Mouse (Mus musculus) left cerebral cortex, postnatal 36 days (tissue): Measurements from ENCODE around the gene Hsd17b1. TPM values are rescaled to one million over a fixed set of nuclear protein-coding genes. Genes with fewer than 3 reads are reported as not detected.
A peak's percentile ranks its signal among the peaks of the same experiment; 100 is the strongest.

ENCODE experiments used
- DNase-seq, 2 experiments: peaks; one replicate each; pipeline ENCODE4 v3.0.0; 2021 to 2022; ENCODE audit warnings: low spot score in 2 of 2, mixed read lengths in 1 of 2
- intact Hi-C: fragments of 180-260 bp; cut with DNase I; formaldehyde crosslinking; loops from one replicate; pipeline ENCODE4 v1.15.1; 2025
- total RNA-seq, 2 experiments: library from RNA; stranded (reverse); gene quantifications; 2 replicates each; pipeline ENCODE4 v1.2.3; 2021

Hsd17b1 gene
- under 1 TPM; 0.70 to 0.79 TPM for total RNA-seq

DNA sequence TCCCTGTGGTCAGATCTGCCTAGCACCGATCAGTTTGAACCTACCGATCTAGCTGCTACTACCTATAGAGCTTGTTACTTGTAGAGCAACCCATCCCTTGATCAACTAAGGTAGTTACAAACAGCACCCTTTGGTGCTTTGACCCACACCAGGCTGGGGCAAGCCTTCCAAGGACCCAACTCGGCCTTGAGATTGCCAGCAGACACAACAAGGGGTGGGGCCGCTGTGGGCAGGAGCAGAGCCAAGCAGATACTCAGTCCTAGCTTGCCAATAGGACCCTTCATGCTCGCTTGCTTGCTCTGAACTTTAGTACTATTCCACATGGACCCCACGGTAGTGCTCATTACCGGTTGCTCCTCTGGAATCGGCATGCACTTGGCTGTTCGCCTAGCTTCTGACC, at the start of gene Hsd17b1:
Gene Hsd17b1, plus strand, starts transcription at position 291 of the 400 bp plus-strand sequence.
- intact Hi-C loops = no loop called here
- DNase-seq = no peak

DNA sequence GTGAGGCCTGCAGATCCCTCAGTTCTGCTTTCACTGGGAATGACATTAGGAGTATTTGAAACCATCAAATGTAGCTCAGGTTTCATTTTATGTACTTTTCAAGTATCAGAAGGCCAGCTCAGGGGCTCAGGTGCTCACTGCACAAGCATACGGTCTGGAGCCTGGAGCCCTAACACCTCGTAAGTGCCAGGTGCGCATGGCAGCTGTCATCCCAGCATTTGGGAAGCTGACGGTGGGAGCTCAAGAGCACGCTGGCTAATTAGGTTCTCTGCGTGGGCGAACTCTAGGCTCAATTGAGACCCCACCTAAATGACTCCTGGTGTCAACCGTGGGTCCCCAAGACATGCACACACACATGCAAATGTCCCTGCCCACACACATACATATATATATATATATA, 48.9 kb upstream of the Hsd17b1 start:
- no peak for DNase-seq
- intact Hi-C loops = no loop called here

DNA sequence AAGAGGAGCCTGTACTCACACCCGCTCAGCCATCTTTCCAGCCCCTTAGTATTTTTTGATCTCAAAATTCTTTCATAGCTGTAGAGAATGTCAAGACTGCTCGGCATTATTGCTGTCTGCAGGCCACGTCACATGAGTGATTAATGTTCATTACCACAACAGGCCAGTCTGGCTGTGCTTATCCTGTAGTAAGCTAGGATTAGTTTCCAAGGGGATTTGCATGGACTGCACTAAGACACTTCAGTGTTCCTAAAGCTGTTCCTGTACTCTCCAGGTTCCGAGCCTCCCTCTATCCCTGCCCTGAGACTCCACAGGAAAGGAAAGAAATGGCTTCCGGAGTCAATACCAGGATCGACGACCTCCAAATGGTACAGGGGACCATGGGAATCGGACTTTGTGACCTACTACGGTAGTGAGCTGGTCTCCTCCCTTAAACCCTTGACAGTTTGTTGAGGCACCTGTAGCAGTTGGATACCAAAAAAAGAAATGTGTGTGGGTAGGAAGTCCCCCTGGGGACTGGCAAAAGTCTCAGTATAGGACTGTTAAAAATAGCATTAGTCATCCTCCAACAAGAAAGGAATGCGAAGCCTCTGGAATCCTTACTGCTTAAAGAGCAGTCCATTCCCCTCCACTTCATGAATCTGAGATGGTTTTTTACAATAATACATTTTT, 47.9 kb upstream of the Hsd17b1 start:
- intact Hi-C loops = no loop called here

DNA sequence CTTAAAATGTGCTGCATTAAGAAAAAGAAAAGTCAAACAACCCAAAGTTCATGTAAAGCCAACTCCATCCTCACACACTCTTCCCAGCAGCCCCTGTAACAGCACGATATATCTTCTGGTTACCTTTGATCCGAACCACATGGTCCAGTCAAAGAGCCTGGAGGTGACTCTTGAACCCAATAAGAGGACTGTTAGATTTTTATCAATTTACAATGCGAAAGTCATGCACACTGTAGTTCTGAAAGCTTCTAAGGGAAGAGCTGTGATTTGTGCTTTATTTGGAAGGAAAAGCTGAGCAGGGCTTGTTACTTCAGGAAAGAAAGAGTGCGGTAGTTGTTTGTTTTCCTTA, 47.4 kb upstream of the Hsd17b1 start:
- no peak for DNase-seq
- intact Hi-C loops = no loop called here

More for the DNA sequence above, 47.9 kb upstream of the Hsd17b1 start:
- no peak for DNase-seq

DNA sequence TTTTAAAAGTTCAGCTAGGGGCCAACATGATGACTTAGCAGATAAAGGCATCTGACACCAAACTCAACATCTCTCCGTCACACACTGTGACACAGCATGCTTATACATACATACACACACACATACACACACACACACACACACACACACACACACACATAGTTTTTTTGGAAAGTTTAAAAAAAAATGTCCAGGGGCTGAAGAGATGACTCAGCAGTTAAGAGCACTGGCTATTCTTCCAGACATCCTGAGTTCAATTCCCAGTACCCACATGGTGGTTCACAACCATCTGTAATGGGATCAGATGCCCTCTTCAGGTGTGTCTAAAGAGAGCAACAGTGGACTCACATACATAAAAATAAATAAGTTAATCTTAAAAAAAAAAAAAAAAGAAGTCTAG, 46.7 kb upstream of the Hsd17b1 start:
- no peak for DNase-seq

DNA sequence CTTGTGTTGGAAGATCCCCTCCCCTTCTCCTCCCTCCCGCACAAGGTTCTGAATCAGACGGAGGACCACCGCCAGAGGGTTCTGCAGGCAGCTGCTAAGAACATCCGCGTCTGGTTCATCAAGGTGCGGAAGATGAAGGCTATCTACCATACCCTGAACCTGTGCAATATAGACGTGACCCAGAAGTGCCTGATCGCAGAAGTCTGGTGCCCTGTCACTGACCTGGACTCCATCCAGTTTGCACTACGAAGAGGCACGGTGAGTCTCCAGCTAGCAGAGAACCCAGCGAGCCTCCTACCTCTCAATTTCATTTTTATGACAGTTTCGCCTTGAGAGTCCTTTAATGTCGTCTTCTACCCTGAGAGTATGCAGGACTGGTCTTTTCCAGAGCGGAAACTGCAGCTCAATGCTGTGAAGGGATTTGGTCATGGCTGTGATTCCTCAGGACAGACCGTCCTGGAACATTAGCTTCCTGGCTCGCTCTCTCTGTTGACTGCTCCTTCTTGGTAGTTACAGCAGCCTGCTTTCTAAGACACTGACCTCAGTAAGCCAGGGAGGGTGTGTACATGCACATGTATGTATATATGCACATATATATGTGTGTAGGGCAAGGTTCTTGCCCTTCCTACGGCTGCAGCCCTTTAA, 44.2 kb upstream of the Hsd17b1 start:
- intact Hi-C loops = no loop called here
- DNase-seq = no peak

More for the DNA sequence above, 46.7 kb upstream of the Hsd17b1 start:
- intact Hi-C loops = no loop called here

DNA sequence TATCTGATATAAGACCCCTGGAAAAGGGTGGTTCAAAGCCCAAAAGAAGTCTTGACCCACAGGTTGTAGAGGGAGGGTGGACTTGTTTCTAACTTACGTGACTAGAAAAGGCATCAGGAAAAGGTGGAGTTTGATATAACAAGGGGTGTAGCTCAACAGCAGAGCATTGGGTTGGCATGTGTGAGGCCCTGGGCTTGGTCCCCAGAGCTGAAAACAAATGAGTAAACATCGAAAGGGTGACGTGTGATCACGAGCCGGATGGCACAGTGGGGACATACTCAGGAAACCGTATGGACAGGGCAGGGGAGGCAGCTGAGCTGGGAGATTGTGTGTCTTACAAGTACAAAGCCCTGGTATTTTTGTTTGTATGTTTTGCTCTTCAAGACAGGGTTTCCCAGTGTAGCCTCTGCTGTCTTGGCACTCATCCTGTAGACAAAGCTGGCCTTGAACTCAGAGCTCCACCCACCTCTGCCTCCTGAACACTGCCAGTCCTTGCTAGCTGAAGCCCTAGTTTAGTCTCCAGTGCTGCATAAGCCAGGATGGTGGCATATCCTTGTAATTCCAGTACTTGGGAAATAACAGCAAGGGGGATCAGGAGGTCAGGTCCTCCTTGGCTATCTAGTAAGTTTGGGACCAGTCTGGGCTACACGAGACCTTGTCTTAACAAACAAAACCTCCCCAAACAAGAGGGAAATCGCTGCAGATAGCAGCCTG, 43.4 kb upstream of the Hsd17b1 start:
- intact Hi-C loops = no loop called here
- no peak for DNase-seq

DNA sequence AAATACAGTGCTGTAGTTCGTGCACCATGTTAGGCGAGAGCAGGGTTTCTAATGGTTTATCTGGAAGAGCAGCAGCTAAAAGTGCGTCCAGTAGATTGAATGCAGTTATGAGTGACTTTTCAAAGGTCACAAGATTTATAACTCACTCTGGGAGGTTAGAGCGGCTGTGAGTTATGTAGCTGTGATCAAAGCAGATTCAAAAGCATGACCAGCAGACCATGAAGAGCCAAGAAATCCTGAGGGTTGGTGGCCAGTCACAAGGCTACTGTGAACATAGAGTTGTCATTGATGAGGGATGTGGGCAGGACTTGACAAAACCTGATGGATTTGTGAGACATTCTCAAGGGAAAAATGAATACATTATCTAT, 42.9 kb upstream of the Hsd17b1 start:
- no peak for DNase-seq
- intact Hi-C loops = no loop called here

DNA sequence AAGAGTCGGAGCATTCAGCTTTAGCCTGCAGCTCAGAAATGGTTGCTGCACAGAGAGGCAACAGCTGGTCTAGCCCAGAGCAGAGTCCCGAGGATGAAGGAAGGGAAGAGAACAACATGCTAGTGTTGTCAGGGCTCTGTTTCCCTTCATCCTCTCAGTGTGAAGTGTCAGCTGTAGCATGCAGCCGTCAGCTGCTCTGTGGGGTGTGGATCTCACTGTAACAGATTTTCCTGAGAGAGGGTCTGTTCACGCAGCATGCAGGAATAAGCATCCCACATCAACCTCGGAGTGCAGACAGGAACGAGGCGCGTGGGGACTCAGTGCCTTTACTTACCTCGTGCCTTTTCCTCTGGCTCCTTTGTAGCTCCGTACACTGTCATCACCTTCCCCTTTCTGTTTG, 40.4 kb upstream of the Hsd17b1 start:
- DNase-seq = no peak
- intact Hi-C loops = no loop called here

DNA sequence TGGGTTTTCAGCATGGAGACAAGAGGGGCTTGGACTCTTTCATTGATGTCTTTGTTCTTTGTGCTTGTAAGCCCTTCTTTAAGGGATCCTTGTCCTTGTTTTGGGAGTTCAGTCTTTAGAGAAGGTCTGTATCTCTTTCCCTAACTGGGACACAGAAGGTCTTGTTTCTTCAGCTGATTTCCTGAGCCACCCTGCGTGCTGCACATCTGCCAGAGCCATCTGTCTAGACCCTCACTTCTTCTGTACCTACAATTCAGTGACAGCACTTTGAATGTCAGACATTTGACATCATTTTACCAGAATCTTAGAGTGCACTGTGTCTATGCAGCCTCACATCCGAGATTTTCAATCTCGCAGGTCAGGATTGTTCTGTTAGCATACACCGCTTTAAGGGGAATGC, 32.4 kb upstream of the Hsd17b1 start:
- DNase-seq = no peak
- intact Hi-C loops = no loop called here

DNA sequence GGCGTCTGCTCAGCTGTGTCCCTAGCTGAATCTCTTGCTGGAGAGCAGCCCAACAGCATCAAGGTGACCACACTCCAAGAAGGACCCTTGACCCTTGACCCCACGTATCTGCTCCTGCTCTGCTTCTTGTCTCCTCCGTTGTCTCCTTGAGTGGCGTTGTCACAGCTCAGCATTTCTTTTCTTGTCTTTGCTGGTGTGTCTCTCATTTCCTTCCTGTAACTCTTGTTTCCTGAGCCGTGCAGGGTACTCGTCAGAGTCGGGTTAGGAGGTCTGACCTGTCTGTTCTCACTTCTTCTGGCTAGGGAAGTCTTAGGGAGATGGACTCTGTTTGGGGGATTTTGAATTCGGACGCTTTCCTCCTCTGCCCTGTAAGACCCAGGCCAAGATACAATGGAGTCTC, 31.8 kb upstream of the Hsd17b1 start:
- DNase-seq = no peak
- intact Hi-C loops = no loop called here

DNA sequence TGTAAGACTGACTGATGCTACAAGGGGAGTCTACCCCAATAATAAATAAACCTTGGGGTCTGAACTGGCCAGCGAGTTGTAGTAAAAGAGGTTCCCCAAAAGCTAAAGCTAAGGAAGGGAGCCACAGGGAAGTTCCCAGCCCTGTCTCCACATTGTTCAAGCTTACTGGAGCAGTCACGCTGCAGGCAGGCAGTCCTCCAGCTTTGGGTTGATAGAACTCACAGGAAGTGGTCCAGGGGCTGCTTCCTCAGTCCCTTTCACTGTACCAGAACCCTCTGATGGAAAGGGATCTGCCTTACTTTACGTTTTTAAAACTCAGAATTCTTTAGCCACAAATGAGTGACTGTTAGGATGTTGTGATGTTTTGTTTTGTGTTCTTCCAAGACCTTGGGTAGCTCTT, 30.7 kb upstream of the Hsd17b1 start:
- intact Hi-C loops = no loop called here

DNA sequence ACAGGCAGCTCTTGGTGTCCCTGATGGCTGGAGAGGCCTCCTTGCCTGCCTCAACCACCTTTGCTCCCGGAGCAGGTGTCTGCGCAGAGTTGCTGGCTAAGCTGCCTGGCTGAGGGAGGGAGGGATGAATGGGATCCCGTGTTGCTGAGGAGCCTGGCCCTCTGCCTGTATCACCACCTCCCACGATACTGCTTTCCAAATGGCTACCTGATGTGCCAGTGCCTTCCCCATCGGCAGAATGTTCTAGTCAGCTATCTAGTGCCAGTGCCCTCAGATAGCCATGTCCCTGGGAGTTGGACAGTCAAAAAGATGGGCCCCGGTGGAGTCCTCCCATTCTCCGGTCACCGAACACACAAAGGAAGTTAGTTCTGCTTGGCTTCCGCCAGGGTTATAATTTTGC, 27.9 kb upstream of the Hsd17b1 start:
- DNase-seq = peak in 1 of 2 experiments; percentile 59
- intact Hi-C loops = loop anchor here (5.0 kb wide), 1 partner anchor 38 kb away; no protein-coding TSS in a partner anchor

More for the DNA sequence above, 30.7 kb upstream of the Hsd17b1 start:
- no peak for DNase-seq

DNA sequence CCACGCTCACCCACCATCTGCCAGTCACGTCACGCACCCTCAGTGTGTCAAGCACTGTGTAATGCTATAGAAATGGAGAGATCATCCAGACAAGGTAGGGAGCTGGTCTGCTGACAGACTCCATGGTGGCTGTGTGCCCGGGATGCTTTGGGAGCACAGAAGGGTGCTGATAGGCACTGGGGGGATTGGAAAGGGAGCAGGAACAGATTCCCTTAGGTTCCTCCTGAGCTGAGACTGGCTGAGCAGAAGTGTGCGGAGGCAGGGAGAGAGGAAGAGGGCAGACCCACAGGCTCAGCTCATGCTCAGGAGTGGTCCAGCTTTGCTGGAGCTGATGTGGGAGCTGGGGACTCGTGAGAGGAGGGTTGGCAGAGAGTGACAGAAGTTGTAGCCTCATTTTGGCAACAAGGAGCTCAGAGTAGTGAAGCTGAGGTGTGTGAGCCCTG, 27.1 kb upstream of the Hsd17b1 start:
- intact Hi-C loops = loop anchor here (5.0 kb wide), 1 partner anchor 39 kb away; no protein-coding TSS in a partner anchor
- DNase-seq = peak in 1 of 2 experiments; percentile 59

DNA sequence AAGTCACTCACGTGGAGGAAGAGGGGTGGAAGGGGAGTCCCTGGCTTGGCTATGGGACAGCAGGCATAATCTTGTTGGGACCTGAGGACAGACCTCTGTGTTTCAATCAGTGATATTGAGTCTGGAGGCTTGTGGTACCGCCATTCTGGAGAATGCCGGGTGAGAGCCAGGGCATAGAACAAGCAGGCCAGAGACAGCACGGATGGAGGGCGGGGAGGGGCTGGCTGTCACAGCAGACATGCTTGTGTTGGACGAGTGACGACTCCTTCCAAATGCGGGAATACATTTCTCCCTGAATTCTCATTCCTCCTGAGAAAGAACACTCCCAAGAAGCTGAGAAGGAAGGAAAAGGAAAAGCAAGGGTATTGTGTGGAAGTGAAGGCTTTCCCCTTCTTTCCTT, 26.6 kb upstream of the Hsd17b1 start:
- intact Hi-C loops = loop anchor here (5.0 kb wide), 1 partner anchor 39 kb away; no protein-coding TSS in a partner anchor

DNA sequence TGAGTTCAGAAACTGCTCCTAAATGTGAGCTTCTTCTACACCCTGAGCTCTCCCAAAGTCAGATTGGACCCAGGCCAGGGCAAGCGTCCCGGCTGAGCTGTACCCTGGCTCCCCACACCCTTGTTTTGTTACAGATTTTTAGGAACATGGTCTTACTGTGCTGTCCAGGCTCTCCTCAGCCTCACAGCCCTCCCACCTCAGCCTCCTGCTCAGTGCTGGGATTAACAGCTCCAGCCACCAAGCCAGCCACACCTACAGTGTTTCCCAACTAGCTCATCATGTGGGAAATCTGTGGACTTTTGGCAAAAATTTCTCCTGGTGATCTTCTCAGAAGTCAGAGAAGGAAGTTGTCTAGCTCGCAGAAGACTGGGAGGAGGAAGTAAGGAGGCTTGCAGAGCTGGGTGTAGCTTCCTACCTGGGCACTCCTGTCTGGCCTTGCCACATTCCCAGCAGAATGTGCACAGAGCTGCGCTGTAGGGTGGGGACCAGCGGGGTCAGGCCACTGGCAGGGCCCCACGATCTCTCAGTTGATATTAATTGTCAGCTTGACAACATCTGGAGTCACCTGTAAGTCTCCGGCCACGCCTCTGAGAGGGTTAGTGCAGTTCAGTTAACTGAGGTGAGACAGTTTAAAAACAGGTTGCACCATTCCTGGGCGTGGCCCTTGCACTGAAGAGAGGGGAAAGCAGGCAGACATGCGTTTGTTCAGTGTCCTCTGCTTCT, 25.3 kb upstream of the Hsd17b1 start:
- DNase-seq = no peak
- intact Hi-C loops = loop anchor here (5.0 kb wide), 1 partner anchor 41 kb away; no protein-coding TSS in a partner anchor

More for the DNA sequence above, 26.6 kb upstream of the Hsd17b1 start:
- DNase-seq = no peak

DNA sequence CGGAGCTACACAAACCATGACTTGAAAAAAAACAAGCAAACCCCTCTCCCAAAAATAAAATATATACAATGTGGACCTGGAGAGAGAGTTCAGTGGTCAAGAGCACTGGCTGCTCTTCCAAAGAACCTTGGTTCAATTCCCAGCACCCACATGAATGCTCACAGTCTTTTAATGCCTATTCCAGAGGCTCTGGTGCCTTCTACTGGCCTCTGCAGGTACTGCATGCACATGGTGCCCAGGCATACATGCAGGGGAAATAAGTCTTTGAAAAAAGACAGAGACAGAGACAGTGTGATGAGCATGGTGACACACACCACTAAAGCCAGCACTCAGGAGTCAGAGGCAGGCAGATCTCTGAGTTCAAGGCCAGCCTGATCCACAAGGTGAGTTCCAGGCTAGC, 24.2 kb upstream of the Hsd17b1 start:
- no peak for DNase-seq
- intact Hi-C loops = loop anchor here (5.0 kb wide), 1 partner anchor 42 kb away; no protein-coding TSS in a partner anchor

DNA sequence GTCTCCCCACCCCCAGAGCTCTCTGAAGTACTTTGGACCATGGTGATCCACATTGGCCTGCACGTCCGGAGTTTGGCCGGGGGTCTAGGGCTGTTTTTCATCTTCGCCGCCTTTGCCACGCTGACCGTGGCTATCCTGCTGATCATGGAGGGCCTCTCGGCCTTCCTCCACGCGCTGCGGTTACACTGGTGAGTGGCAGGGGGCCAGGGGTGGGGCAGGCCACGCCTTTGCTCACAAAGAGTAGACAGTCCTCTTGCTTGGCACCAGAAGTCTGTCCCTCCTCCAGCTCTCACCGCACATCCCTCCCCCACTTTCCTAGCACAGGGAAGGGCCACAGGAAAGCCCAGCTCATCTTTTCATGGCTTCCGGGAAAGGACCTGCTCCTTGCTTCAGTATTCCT, 22.8 kb upstream of the Hsd17b1 start:
- intact Hi-C loops = no loop called here
- no peak for DNase-seq

DNA sequence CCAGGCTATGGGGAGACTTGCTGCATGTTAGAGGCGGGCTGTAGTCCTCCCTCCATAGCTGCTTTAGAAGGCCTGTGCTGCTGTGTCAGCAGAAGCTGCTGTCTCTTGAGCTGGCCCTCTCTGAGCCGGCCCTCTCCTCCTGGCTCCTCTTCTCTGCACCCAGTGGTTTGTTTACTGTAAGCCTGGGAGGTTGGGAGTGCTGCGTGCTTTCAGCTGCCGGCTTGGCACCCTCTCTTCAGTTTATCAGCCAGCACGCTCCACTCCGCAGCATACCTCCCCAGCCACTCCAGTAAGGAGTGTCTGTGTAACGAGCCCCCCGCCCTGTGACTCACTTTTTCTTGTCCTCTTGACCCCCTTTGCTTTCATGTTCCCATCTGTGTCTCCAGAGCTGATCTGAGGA, 21.3 kb upstream of the Hsd17b1 start:
- intact Hi-C loops = no loop called here
- DNase-seq = no peak

DNA sequence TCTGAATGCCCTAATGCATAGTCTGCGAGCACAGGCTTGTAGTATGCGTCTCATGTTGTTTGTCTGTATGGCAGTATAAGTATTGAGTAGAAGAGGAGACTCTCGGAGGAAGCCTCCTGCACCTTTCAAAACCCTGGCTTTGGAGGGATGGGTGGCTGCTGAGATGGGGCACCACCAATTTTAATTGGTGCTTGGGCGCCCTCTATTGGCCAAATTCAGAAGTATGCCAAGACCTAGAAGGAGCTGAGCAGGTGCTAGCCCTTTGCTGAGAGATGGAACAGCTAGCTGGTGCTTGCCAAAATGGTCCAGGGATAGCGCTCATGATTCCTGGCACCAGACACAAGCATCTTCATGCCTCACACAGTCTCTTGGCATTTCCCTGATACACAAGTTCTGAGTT, 20.4 kb upstream of the Hsd17b1 start:
- intact Hi-C loops = no loop called here
- DNase-seq = peak; percentile 69 to 82
